Mouse (Mus musculus) kidney, adult 2 months (tissue): ENCODE data around the gene Tbc1d15.

Experiments used
- CTCF ChIP-seq: fragments of 200-500 bp; conservative IDR thresholded peaks from 2 replicates; pipeline ENCODE4 v1.5.1; 2011; ENCODE audit warnings: low read depth, mild to moderate bottlenecking, control low read depth, low read length, moderate library complexity, mixed read lengths; ENCODE audit not compliant: insufficient read depth, insufficient read length
- POLR2A ChIP-seq: fragments of 200-500 bp; IDR thresholded peaks from one replicate; pipeline ENCODE4 v1.6.1; 2011; ENCODE audit warnings: low read depth, low read length, control low read depth

DNA sequence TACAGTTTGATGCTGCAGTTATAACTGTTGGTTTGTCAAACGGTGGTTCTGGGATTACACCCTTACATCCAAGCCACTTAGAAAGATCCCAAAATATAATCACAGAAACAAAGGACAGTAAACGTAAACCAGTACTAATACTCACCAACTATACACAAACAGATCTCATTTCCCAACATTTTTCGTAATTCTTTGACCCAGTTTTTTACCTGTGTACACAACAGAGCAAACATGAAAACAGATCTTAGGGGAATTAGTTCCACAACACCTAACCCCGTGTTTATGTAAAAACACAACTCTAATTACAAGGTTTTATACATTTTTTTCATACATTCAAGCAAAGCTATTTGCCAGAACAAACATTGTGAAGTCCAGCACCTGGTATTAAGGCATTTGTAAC is 47.4 kb upstream of the Tbc1d15 start:
- TF ChIP-seq CTCF (no peak), POLR2A (no peak)
